Mouse (Mus musculus): ENCODE measurements at regions not wholly inside any gene's neighbourhood (a gene's known extent, or its start where the extent isn't known, plus 50 kb on each side); places are given as distances from the start of the nearest gene placed in this dataset. TPM values are rescaled to one million over a fixed set of nuclear protein-coding genes. Genes with fewer than 3 reads are reported as not detected.

DNA sequence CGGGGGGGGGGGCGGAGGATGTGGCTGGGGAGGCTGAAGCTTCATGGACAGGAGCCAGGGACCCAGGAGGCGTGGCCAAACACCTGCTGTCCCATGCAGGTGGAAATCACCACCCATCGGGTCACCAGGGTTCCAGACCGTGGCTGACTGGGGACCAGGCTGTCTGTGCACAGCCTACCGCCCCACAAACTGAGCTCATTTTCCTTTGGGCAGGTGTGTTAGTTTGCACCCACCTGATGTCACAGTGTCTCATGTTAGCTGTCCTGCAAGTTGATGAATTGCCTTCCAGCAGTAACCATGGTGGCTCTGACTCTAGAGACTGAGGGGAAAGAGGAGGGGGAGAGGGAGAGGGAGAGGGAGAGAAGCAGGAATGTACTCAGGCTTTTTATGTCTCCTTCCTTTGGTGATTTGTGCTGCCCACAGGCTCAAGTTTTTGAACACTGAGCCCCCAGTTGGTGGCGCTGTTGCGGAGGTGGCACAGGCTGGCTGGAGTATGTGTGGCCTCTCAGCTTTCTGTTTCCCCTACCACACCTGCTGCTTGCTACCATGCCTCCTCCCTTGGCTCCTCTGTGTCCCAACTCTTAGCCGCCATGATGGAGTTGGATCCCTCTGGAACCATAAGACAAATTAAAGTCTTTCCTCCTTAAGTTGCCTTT is 107.8 kb upstream of the Man2a1 start:
- DNase-seq (ENCODE audit: low spot score in 2 of 2) = no peak

DNA sequence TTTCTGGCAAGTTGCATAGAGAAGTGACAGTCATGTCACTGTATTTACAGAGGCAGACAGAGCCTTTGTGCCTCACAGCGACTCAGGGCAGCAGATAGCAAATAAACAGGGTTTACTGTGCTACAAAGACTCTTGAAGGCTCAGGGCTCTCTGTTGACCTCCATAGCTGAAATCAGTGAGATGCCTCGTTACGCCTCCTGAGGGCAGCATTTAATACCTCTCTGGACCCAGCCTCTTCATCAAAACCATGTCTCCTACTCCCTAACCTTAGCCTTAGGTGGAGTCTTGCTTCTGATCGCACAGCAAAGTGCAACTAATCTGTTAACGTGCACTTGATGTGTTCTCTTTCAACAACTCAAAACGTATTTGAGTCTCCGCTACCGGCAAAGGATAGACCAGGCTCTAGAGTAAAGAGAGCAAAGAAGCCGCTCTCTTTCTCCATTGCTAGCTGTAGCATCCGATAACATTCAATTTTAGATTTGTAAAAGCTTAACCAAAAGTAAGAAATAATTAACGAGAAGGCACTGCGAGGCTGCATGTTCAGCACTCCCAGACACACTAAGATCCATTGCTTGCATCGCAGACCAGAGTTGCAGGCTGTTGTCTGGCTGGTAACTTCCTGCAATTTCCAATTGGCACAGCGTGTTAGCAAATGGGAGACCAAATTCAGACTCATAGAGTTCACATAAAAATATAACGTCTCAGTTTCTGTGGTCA is 101.1 kb upstream of the Man2a1 start:
- DNase-seq (ENCODE audit: low spot score in 2 of 2) = no peak

DNA sequence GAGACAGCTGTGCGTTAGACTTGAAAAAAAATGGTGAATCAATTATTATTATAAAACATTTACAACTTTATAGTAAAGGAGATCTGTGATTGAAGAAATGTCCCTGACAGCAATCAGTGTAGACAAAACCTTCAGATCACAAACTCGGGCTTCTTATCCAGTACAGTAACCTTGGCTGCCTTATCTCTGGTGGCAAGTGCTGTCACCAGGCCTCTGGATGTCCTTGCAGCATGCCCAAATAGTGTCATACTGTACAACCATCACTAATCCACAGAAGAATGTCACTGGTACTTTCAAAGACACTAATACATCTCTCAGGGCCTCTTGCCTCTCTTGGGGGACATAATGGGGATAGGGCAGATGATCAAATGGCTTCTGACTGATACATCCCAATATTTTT is 98.2 kb upstream of the Man2a1 start:
- DNase-seq (ENCODE audit: low spot score in 2 of 2) = no peak

DNA sequence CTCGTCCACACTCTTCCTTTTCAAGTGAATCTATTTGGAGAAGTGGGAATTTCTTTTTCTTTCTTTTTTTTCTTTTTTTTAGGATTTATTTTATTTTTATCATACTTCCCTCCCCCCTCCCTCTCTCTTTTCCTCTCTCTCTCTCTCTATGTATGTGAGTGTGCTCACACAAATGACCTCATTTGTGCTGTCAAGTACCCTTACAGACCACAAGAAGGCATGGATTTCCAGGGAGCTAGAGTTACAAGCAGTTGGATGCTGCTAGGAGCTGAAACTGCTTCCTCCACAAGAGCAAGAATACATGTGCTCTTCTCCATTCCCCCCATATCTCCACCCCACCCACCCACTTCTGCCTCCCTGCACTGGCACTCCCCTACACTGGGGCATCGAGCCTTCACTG is 94.6 kb upstream of the Man2a1 start:
- no peak for DNase-seq (ENCODE audit: low spot score in 2 of 2)

DNA sequence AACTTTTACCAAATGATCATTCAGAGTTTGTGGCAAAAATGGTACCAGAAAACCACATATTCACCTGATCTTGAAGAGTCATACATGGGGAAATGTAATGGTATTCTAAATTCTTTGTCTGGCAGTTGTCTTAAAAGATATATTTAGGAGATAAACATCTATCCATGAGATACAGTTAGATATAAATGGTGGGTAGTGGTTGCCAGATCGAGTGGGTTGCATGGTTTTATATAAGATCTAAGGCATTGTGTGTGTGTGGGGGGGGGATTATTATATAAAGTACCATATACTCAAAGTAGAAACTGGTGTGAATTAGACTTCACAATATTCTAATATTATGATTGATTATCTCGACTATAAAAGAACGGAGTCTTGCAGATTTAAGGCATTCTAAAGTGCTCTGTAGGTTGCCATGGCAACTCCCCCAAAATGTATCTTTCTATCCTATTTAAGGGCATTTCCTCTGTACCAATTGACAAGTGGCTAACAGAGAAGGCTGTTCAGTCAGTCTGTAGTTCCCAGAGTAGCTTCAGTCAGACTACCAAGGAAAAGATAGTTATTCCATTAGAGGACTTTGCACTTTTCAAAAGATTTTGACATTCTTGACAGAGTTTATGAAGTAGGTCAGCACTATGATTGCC is 89.3 kb upstream of the Man2a1 start:
- DNase-seq (ENCODE audit: low spot score in 2 of 2) = no peak

- no peak for DNase-seq (ENCODE audit: low spot score in 2 of 2)
Observed at GRCm38 (mm10) chr17:64522213-64522612, 78.3 kb upstream of the Man2a1 start.

- no peak for DNase-seq (ENCODE audit: low spot score in 2 of 2)
Observed at GRCm38 (mm10) chr17:64523899-64524298, 76.6 kb upstream of the Man2a1 start.

DNA sequence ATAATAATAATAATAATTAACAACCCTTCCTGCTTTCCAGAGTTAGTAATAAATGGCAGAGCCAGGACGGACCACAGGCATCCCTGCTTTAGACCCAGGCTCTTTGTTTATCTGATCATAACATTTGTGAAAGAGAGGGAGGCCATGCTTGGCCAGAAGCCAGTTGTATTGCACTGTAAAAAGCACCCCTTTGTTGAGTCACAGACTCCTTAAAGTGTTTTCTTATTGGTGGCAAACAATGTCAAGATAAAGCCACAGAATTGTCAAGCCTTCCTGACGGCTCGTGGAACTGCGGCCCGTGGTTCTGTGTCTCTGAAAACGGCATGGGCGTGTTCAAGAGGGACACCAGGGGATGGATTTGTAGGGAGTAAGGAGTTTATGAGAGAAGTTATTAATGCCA is 72.7 kb upstream of the Man2a1 start:
- DNase-seq (ENCODE audit: low spot score in 2 of 2) = no peak

DNA sequence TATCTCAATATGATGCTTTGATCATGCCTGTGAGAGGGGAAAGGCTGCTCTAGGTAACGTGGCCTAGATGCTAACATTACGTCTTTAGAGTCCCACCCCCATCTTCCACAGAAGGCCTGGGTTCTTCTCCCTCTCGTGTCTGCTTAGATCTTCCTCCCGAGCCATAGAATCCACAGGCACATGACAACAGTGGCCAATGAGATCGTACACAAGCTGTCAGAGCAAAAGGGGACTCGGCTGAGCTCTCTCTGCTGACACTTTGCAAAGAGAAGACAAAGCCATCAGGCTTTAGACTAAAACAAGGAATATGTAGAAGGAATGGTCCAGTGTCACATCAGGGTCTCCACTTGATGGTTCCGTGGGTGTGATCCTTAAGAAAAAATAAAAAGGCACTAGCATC is 72.1 kb upstream of the Man2a1 start:
- DNase-seq (ENCODE audit: low spot score in 2 of 2) = no peak

- no peak for DNase-seq (ENCODE audit: low spot score in 2 of 2)
Observed at GRCm38 (mm10) chr17:64529296-64529994, 71.1 kb upstream of the Man2a1 start.

DNA sequence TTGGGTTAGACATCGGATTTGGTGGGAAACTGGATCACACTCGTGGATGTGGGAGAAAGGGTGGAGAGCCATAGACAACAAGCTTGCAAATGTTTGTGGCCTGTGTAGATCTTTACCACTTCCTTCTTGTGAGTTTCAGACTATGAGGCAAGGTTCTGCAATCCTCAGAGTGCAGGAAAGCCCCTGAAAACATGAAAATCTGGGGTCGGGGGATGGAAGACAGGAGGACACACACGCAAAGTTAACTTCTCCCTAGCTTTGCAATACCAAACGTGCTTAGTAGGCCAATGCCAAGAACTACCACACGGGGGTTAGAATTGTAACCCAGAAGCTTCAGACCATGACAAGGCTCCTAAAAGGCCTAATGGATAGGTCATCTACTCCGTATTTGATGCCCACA is 69.4 kb upstream of the Man2a1 start:
- DNase-seq (ENCODE audit: low spot score in 2 of 2) = no peak

DNA sequence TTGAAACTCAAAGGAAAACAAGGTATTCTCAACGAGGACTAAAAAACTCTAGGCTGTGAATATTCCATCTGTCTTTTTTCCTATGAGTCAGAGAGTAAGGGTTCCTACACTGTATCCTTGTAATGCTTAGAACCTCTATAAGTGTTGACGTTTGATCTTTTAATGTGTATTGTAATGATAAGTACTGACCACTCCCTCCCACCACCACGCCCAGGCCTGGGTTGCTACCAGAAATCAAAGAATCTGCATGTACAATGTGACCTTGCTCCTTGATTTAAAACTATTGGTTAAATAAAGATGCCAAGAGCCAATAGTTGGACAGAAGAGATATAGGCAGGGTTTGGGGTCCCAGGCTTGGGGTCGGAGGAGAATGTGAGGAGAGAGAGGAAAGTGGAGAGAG is 66.2 kb upstream of the Man2a1 start:
- DNase-seq (ENCODE audit: low spot score in 2 of 2) = no peak

DNA sequence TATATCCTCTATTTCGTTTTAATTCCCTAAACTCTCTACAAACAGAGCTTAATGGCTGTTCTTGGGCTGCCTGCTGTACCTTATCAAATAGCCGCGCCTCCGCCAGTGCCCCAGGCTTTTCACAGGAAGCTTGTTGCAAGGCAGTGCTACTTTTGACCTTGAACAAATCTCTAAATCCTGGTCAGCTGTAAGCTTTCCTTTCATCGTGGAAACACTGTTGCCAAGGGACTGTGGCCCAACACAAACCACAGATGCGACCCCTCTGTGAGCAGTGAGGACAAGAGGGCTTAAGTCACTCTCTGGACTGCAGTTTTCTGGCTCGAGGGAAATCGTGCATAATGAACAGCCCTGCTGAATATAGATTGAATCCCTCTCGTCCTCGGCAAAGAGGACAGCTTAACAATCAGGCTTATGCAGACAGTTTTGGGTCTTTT is 62.0 kb upstream of the Man2a1 start:
- DNase-seq (ENCODE audit: low spot score in 2 of 2) = no peak

DNA sequence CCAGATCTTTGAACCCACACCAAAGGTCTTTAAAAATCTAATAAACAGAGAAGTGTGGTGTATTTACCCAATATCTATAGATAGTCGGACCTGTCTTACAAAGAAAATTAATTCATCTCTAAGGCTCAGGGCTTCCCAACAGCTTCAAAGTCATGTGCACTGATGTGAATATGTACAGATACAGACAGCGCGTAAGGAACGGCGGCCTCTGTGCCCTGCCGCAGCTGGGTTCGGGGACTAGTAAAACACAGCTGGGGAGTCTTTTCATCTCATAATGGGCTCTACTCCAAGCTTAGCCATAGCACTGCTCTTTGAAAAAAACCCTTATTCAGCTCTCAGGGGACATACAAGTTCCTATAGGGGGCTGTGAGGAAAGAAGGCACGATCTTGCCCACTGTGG is 60.1 kb upstream of the Man2a1 start:
- no peak for DNase-seq (ENCODE audit: low spot score in 2 of 2)

DNA sequence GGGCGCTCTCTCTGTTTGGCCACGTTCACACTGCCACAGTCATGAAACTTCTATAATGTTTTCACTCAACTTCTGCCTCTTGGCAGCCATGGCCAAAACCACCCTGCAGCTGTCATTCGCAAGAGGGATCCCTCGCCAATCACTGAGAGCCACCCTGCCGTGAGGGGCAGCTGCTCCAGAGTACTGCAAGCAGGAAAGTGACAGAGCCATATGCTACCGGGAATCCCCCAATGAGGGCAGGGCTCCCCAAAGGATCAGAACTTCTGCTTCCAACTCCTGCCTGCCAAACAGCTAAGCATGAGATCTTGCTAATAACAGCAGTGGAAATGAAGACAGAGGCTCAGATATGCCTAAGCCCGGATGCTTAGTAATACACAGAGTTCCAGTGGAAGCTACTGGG is 52.0 kb upstream of the Man2a1 start:
- DNase-seq (ENCODE audit: low spot score in 2 of 2) = no peak

DNA sequence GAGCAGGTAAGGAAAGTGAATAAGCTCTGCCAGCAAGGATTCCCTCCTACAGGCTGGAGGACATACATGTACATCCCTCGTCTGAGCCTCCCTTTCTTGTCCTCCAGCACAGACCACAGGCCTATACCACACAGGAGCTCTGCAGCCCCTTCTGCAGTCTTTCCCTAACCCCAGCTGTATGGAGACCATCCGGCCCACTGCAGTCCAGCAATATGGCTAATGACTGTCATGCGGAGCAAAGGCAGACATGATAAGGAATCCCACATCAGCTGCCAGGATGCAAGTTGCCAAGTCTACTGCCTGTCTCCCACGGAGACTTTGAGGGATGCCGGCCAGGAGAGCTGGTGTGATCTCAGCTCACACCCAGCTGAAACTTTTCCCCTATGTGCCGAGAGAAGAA is 50.5 kb upstream of the Man2a1 start:
- DNase-seq (ENCODE audit: low spot score in 2 of 2) = no peak

Small RNAs in the stretch of these regions (microRNA-seq; reads per million reads assigned to microRNA genes)
- not detected for gene Mir6420

Data from gastrocnemius, adult 8-10 months (tissue).